Mouse (Mus musculus): Measurements from ENCODE around the gene Mrc2.

GRCm38 (mm10) chr11:105374526-105375175 is 82.2 kb downstream of the Mrc2 start:
- TF ChIP-seq POLR2A (IDR thresholded peaks at IDR 0.05; ENCODE audit: low read depth, low read length) = no peak
- no peak for TF ChIP-seq CTCF (conservative IDR thresholded peaks at IDR 0.05; ENCODE audit: insufficient read depth, insufficient read length, low read depth, low read length)
